Mouse (Mus musculus) forebrain, postnatal 0 days (tissue): ENCODE results near the gene Spindoc. TPM values are rescaled to one million over a fixed set of nuclear protein-coding genes. Genes with fewer than 3 reads are reported as not detected.

Experiments used
- ATAC-seq: fragments of 200-750 bp; cut with Nextera tagmentation; 2 replicates; pipeline ENCODE4 v1.8.0; 2017; ENCODE audit warnings: mild to moderate bottlenecking, moderate library complexity
- DNase-seq: peaks from one replicate; pipeline ENCODE4 v3.0.0-alpha.2; 2015
- H3K27ac ChIP-seq: fragments of 300-500 bp; sonication (generic); 2 replicates; pipeline ENCODE4 v1.5.1; 2014; ENCODE audit warnings: low read depth, mild to moderate bottlenecking, antibody characterized with exemption, low read length, moderate library complexity, mixed read lengths
- H3K27me3 ChIP-seq: fragments of 300-500 bp; sonication (generic); 2 replicates; pipeline ENCODE4 v1.6.1; 2014; ENCODE audit warnings: mild to moderate bottlenecking, low read length, mixed read lengths; ENCODE audit not compliant: insufficient read depth
- H3K36me3 ChIP-seq: fragments of 300-500 bp; sonication (generic); 2 replicates; pipeline ENCODE4 v1.6.1; 2014; ENCODE audit warnings: mild to moderate bottlenecking, moderate library complexity; ENCODE audit not compliant: insufficient read depth
- H3K4me1 ChIP-seq: fragments of 300-500 bp; sonication (generic); 2 replicates; pipeline ENCODE4 v1.6.1; 2014; ENCODE audit warnings: antibody characterized with exemption; ENCODE audit not compliant: insufficient read depth
- H3K4me2 ChIP-seq: fragments of 300-500 bp; sonication (generic); 2 replicates; pipeline ENCODE4 v1.6.1; 2014; ENCODE audit warnings: low read depth, mild to moderate bottlenecking, moderate library complexity
- H3K4me3 ChIP-seq: fragments of 300-500 bp; sonication (generic); 2 replicates; pipeline ENCODE4 v1.5.1; 2014; ENCODE audit warnings: low read depth, low read length, mixed read lengths
- H3K9ac ChIP-seq: fragments of 300-500 bp; sonication (generic); 2 replicates; pipeline ENCODE4 v1.6.1; 2014; ENCODE audit warnings: mild to moderate bottlenecking
- H3K9me3 ChIP-seq: fragments of 300-500 bp; sonication (generic); 2 replicates; pipeline ENCODE4 v1.6.1; 2016; ENCODE audit warnings: low read length
- CTCF ChIP-seq: sonication (generic); IDR thresholded peaks from 2 replicates; pipeline ENCODE4 v1.5.1; 2016; ENCODE audit warnings: antibody characterized with exemption, control low read depth, low read depth
- WGBS: fragments of 180-500 bp; shearing (Covaris S2); extraction: QIAGEN DNeasy Blood & Tissue Kit; methylation state at CpG from one replicate; pipeline ENCODE4 v1.1.7; 2014; 5-methylcytosine and 5-hydroxymethylcytosine counted together
- polyA plus RNA-seq: library from polyadenylated mRNA; unstranded; fragments of >200 nt; fragmentation: Nextera tagmentation; extraction: Ambion mirVana; gene quantifications from 2 replicates; pipeline ENCODE4 v1.2.1, GENCODE M21; 2015
- total RNA-seq: library from RNA; depleted of rRNA; stranded (reverse); fragments of >200 nt; gene quantifications from 2 replicates; pipeline ENCODE4 v1.2.3, GENCODE M21; 2014; rRNA removed

Gene Spindoc
- total RNA-seq (43.2 and 48.9 TPM in 2 replicates), polyA plus RNA-seq (16.4 and 20.8 TPM in 2 replicates)

- ATAC-seq (peak; percentile 97), DNase-seq (peak; percentile 96)
- peak within 1 kb of the TSS; percentile 93 for H3K9ac ChIP-seq
- H3K4me1 ChIP-seq = peaks cover 21% of the 10 kb centered on the region
- H3K4me3 ChIP-seq = peak within 1 kb of the TSS; percentile 98
- no peaks in the 10 kb centered on the region for H3K36me3 ChIP-seq
- H3K4me2 ChIP-seq = peak within 1 kb of the TSS; percentile 77
- H3K27me3 ChIP-seq = no peaks in the 10 kb centered on the region
- peak within 1 kb of the TSS; percentile 87 for H3K27ac ChIP-seq
- WGBS = 1% methylated on average over 52 of the region's 52 CpGs
- H3K9me3 ChIP-seq = 0 out of 2 replicates have a peak, but pooled peaks cover 4% of the 10 kb centered on the region
- no peak for TF ChIP-seq CTCF
These were observed at the start of gene Spindoc for GRCm38 (mm10) chr19:7382903-7383865. TSS of gene Spindoc (minus strand) at chr19:7382994.

GRCm38 (mm10) chr19:7425398-7425775 is 42.6 kb upstream of the Spindoc start:
- no peak overlapping the region for H3K27ac ChIP-seq
- TF ChIP-seq CTCF = no peak
- H3K4me2 ChIP-seq = 0 out of 2 replicates have a peak overlapping the region, but pooled peaks have one; percentile 73
- H3K27me3 ChIP-seq = no peaks in the 10 kb centered on the region
- H3K9me3 ChIP-seq = no peaks in the 10 kb centered on the region
- no peak overlapping the region for H3K9ac ChIP-seq
- WGBS = 43% methylated on average over 3 of the region's 3 CpGs
- H3K4me1 ChIP-seq = peaks cover 16% of the 10 kb centered on the region; the same call in 1 of the 2 replicates
- H3K4me3 ChIP-seq = no peak overlapping the region
- peaks cover 40% of the 10 kb centered on the region for H3K36me3 ChIP-seq
- DNase-seq (no peak), ATAC-seq (no peak)

DNA sequence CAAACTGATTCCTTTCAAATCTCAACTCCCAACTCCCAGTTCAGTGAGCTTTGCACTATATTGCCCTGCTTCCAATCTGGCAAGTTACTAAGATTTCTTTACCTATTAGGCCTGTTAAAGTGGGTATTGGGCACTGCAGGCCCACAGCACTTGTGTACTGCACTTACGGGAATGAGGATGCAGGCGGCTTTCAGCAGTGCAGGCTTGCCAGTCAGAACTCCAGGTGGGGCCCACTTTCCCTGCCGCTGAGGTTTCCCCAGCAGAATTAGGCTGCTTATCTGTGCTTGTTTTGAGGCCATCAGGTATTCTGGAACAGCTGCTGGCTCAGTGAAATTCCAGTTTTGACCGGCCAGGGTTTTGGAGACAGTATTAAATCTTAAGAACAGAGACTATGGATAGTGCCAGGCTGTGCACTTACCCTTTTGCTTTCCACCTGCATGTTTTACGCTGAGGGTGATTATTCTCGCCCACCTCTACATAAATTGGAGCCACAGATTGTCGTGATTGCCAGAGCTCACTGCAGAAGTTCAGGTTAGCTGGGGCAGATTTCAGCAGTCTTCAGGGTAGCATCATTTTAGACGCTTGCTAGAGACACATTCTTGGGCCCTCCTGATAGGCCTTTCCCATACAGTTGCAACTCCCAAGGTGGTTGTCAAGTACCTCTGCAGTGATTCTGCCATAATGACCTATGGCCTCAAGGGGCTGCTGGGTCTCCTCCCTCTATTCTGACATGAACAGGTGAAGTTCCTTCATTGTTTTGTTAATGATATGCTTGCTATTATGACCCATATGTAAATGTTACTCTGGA is 42.0 kb upstream of the Spindoc start:
- WGBS = 51% methylated on average over 8 of the region's 8 CpGs
- no peak for TF ChIP-seq CTCF
- H3K36me3 ChIP-seq = peaks cover 38% of the 10 kb centered on the region

GRCm38 (mm10) chr19:7424131-7424530 is 41.3 kb upstream of the Spindoc start:
- H3K4me3 ChIP-seq = peak overlapping the region; percentile 47
- ATAC-seq (no peak), DNase-seq (peak; percentile 44)
- peak overlapping the region; percentile 78 for H3K9ac ChIP-seq
- no peak for TF ChIP-seq CTCF
- WGBS = 46% methylated on average over 7 of the region's 7 CpGs
- no peaks in the 10 kb centered on the region for H3K27me3 ChIP-seq
- peaks cover 28% of the 10 kb centered on the region for H3K4me1 ChIP-seq
- H3K27ac ChIP-seq = peak overlapping the region; percentile 92
- peak overlapping the region; percentile 73 for H3K4me2 ChIP-seq
- H3K9me3 ChIP-seq = no peaks in the 10 kb centered on the region
- H3K36me3 ChIP-seq = peaks cover 33% of the 10 kb centered on the region

More for the DNA sequence above, 42.0 kb upstream of the Spindoc start:
- Histone ChIP-seq H3K27me3 (no peaks in the 10 kb centered on the region), H3K9me3 (no peaks in the 10 kb centered on the region), H3K27ac (peak overlapping the region; percentile 66; the same call in 1 of the 2 replicates), H3K4me1 (peaks cover 21% of the 10 kb centered on the region), H3K9ac (peak overlapping the region; percentile 78; the same call in 1 of the 2 replicates), H3K4me3 (peak overlapping the region; percentile 47), H3K4me2 (peak overlapping the region; percentile 73)
- ATAC-seq (no peak), DNase-seq (peak; percentile 50)

DNA sequence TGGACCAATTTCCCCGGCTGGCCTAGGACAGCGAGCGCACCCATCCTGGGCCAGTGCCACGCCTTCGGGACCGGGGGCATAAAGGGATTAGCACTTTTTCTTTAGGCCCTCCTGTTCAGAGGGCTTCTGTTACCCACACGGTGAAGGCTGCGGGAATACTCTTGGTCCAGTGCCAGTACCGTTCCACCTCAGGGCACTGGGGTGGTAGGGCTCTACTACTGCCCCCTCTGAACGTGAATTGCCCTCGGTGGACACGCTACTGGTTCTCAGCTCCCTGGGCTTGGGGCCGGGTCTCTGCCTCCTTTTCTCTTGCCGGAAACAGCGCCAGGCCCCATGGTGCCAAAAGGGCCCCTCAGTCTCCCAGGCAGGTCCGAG is 40.8 kb upstream of the Spindoc start:
- 10% methylated on average over 16 of the region's 16 CpGs for WGBS
- ATAC-seq = no peak; the same call in 1 of the 2 replicates
- H3K9me3 ChIP-seq = no peaks in the 10 kb centered on the region
- H3K9ac ChIP-seq = peak overlapping the region; percentile 78
- peak overlapping the region; percentile 92 for H3K27ac ChIP-seq
- H3K36me3 ChIP-seq = peaks cover 33% of the 10 kb centered on the region
- TF ChIP-seq CTCF = no peak
- H3K4me1 ChIP-seq = peaks cover 32% of the 10 kb centered on the region
- H3K4me2 ChIP-seq = peak overlapping the region; percentile 73
- DNase-seq = no peak
- H3K27me3 ChIP-seq = no peaks in the 10 kb centered on the region
- H3K4me3 ChIP-seq = peak overlapping the region; percentile 47

DNA sequence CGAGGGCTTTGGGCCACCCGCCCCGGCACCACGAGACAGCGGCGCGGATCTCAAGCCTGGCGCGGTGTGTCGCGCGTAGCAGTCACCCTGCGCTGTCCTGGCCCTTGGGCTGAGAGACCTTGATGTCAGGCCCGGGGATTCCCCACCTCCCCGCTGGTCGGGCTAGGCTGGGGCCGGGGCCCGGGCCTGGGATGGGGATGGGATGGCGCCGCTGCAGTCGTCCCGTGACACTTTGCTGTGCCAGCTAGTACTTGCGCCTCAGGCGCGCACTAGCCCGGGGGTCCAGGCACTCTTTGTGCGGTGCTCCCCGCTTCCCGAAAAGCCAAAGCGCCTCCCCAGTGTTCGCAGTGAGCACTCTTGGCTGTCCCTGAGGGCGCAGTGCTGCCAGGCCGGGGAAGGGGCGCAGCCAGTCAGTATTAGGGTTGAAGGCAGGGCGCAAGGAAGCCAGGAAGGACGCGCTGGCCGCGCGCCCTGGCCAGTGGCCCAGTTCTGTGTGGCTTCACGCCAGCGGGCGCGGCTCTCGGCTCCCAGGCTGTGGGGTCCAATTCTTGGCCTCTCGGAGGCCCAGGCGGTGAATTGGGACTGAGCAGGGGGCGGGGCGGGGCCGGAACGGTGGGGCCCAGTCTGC is 40.3 kb upstream of the Spindoc start:
- Histone ChIP-seq H3K9ac (peak overlapping the region; percentile 78), H3K27me3 (no peaks in the 10 kb centered on the region), H3K4me3 (peak overlapping the region; percentile 47), H3K27ac (peak overlapping the region; percentile 92), H3K4me2 (peak overlapping the region; percentile 73), H3K36me3 (peaks cover 29% of the 10 kb centered on the region), H3K9me3 (no peaks in the 10 kb centered on the region), H3K4me1 (peaks cover 32% of the 10 kb centered on the region)
- ATAC-seq (peak; percentile 71), DNase-seq (peak; percentile 86)
- WGBS = 6% methylated on average over 51 of the region's 51 CpGs
- no peak for TF ChIP-seq CTCF
